Mouse (Mus musculus): ENCODE results near the gene Syt1. TPM values are rescaled to one million over a fixed set of nuclear protein-coding genes. Genes with fewer than 3 reads are reported as not detected.

Syt1 gene
- polyA plus RNA-seq, 1 experiment from 2014 or later = 0.07 TPM

DNA sequence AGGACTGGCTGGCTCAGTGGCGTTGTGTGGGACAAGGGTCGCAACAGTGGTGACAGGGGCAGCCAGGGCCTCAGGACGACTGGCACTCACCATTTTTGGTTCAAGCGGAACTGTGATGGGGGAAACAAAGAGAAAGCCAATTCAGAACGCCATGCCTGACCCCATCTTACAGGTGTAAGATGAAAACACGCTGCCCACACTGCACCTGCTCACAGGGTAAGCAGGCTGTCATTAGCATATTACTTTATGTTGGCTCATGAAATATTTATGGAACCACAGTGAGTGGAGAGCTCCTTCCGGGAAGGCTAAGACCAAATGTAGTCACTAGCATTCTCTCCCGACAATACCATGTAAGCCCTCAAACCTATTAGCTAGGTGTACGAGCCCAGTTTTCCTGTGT is 319.8 kb downstream of the Syt1 start:
- WGBS (ENCODE audit: insufficient replicate concordance) = 69% methylated on average over 9 of the region's 9 CpGs
- ATAC-seq (no peak), DNase-seq (no peak)
- Histone ChIP-seq H3K9ac (replicated peaks) (no peak overlapping the region), H3K4me3 (ENCODE audit: low read depth, low read length) (no peak overlapping the region), H3K36me3 (replicated peaks; ENCODE audit: insufficient read depth, low read length) (no peaks in the 10 kb centered on the region), H3K4me1 (ENCODE audit: insufficient read depth) (no peaks in the 10 kb centered on the region), H3K4me2 (ENCODE audit: low read depth, low read length) (no peak overlapping the region), H3K27ac (ENCODE audit: low read depth) (no peak overlapping the region), H3K27me3 (ENCODE audit: insufficient read depth, low read length) (no peaks in the 10 kb centered on the region), H3K9me3 (ENCODE audit: low read length) (no peaks in the 10 kb centered on the region)
- TF ChIP-seq CTCF (IDR thresholded peaks at IDR 0.05; ENCODE audit: low read depth) (no peak), EP300 (IDR thresholded peaks at IDR 0.05; ENCODE audit: low read depth) (no peak)

DNA sequence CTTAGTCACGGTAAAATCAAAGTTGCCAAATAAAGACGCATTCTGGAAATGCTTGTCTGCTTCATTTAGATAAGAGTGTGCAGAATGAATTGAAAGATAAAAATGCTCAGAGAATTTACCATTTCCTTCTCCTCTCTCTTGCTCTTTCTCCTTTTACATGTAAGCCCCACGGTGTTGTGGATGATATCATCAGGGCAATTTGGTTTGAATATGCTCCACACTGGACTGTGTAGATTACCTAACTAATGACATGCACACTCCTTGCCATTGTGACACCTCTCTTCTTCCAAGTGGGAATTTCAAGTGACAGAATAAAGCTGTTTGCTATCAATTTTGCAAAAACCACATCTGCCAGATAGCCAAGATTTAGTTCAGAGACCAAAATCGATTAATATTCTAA is 324.1 kb downstream of the Syt1 start:
- 54% methylated on average over 4 of the region's 4 CpGs for WGBS (ENCODE audit: insufficient replicate concordance)
- Histone ChIP-seq H3K36me3 (replicated peaks; ENCODE audit: insufficient read depth, low read length) (no peaks in the 10 kb centered on the region), H3K9ac (replicated peaks) (no peak overlapping the region), H3K27ac (ENCODE audit: low read depth) (no peak overlapping the region), H3K4me2 (ENCODE audit: low read depth, low read length) (no peak overlapping the region), H3K27me3 (ENCODE audit: insufficient read depth, low read length) (no peaks in the 10 kb centered on the region), H3K4me3 (ENCODE audit: low read depth, low read length) (no peak overlapping the region), H3K9me3 (ENCODE audit: low read length) (no peaks in the 10 kb centered on the region), H3K4me1 (ENCODE audit: insufficient read depth) (no peaks in the 10 kb centered on the region)
- ATAC-seq = no peak
- DNase-seq = no peak
- TF ChIP-seq CTCF (IDR thresholded peaks at IDR 0.05; ENCODE audit: low read depth) = no peak
- TF ChIP-seq EP300 (IDR thresholded peaks at IDR 0.05; ENCODE audit: low read depth) = no peak

DNA sequence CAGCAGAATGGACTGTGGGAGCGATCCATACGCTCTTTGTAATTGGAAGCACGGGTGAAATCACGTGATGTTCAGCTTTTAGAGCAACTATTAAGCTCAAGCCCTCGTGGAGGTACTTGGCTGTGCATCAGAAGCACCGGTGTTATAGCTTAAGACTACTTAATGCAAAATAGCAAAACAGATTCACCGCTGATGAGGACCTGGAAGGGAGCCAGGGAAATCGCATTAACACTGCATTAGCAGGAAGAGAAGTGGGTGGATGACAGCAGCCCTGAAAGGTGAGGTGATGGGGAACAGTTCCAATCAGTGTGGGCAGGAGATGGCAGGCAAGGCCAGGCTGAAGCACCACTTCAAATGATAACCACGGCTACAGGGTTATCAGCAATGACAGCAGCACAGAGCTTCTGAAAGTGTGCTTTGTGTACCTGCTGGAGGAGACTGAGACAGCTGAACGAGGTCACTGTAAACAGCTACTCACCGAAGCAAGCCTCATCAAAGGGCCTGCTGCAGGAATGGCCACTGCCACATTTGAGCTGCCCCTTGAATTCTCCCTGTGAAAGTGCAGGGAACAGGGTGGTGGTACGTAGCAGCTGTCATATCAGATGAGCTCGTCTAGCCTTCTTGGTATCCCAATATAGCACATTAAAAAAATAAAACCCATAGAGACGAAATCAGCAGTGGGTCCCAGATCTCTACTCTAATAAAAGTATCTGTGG is 330.9 kb downstream of the Syt1 start:
- 52% methylated on average over 14 of the region's 14 CpGs for WGBS (ENCODE audit: insufficient replicate concordance)
- ATAC-seq (no peak), DNase-seq (no peak)
- Histone ChIP-seq H3K36me3 (replicated peaks; ENCODE audit: insufficient read depth, low read length) (no peaks in the 10 kb centered on the region), H3K4me1 (ENCODE audit: insufficient read depth) (no peaks in the 10 kb centered on the region), H3K27ac (ENCODE audit: low read depth) (no peak overlapping the region), H3K9ac (replicated peaks) (no peak overlapping the region), H3K4me2 (ENCODE audit: low read depth, low read length) (no peak overlapping the region), H3K9me3 (ENCODE audit: low read length) (no peaks in the 10 kb centered on the region), H3K27me3 (ENCODE audit: insufficient read depth, low read length) (no peaks in the 10 kb centered on the region), H3K4me3 (ENCODE audit: low read depth, low read length) (no peak overlapping the region)
- TF ChIP-seq CTCF (IDR thresholded peaks at IDR 0.05; ENCODE audit: low read depth) (no peak), EP300 (IDR thresholded peaks at IDR 0.05; ENCODE audit: low read depth) (no peak)

DNA sequence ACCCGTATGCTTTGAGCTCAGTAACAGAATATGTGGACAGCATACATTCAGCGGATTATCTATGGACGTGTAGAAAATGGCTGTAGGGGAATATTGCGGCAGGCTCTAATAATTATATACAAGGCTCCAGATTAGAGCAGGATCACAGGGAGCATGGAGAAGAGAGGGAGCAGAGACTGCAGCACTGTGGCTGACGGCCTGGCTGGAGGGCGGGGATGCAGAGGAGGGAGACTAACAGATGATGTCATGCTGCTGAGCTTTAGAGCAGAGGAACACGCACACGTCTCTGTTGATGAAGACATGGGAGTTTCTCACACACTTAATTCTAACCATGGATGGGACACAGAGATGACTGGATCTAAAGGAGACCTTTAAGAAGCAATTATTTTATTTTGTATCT is 333.7 kb downstream of the Syt1 start:
- Histone ChIP-seq H3K27ac (ENCODE audit: low read depth) (no peak overlapping the region), H3K27me3 (ENCODE audit: insufficient read depth, low read length) (no peaks in the 10 kb centered on the region), H3K36me3 (replicated peaks; ENCODE audit: insufficient read depth, low read length) (no peaks in the 10 kb centered on the region), H3K9ac (replicated peaks) (no peak overlapping the region), H3K4me2 (ENCODE audit: low read depth, low read length) (no peak overlapping the region), H3K4me1 (ENCODE audit: insufficient read depth) (no peaks in the 10 kb centered on the region), H3K4me3 (ENCODE audit: low read depth, low read length) (no peak overlapping the region), H3K9me3 (ENCODE audit: low read length) (no peaks in the 10 kb centered on the region)
- 83% methylated on average over 8 of the region's 8 CpGs for WGBS (ENCODE audit: insufficient replicate concordance)
- DNase-seq (no peak), ATAC-seq (no peak)
- no peak for TF ChIP-seq CTCF (IDR thresholded peaks at IDR 0.05; ENCODE audit: low read depth)
- TF ChIP-seq EP300 (IDR thresholded peaks at IDR 0.05; ENCODE audit: low read depth) = no peak

DNA sequence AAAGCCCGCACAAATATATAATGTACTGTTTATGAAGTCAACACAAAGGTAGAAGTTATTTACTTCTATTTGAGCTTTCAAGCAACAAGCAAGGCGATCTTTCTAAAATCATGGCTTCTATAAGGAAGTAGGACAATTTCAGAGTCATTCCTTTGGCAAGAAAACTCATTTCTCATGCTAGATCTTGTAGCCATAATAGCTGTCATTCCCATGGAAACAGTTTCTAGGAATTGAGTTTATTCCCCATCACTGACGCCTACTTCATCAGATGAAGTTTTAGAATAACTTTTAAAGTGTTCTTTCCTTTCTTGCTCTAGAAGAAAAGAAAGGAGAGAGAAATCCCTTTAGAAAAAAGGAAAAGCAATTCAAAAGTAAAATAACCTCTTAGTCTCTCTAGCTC is 341.8 kb downstream of the Syt1 start:
- H3K4me1 ChIP-seq (ENCODE audit: insufficient read depth) = no peaks in the 10 kb centered on the region
- H3K27ac ChIP-seq (ENCODE audit: low read depth) = no peak overlapping the region
- no peaks in the 10 kb centered on the region for H3K27me3 ChIP-seq (ENCODE audit: insufficient read depth, low read length)
- ATAC-seq = no peak
- H3K9me3 ChIP-seq (ENCODE audit: low read length) = no peaks in the 10 kb centered on the region
- 69% methylated on average over 3 of the region's 3 CpGs for WGBS (ENCODE audit: insufficient replicate concordance)
- no peaks in the 10 kb centered on the region for H3K36me3 ChIP-seq (replicated peaks; ENCODE audit: insufficient read depth, low read length)
- H3K4me3 ChIP-seq (ENCODE audit: low read depth, low read length) = no peak overlapping the region
- no peak for DNase-seq
- TF ChIP-seq EP300 (IDR thresholded peaks at IDR 0.05; ENCODE audit: low read depth) = no peak
- TF ChIP-seq CTCF (IDR thresholded peaks at IDR 0.05; ENCODE audit: low read depth) = no peak
- H3K9ac ChIP-seq (replicated peaks) = no peak overlapping the region
- no peak overlapping the region for H3K4me2 ChIP-seq (ENCODE audit: low read depth, low read length)

DNA sequence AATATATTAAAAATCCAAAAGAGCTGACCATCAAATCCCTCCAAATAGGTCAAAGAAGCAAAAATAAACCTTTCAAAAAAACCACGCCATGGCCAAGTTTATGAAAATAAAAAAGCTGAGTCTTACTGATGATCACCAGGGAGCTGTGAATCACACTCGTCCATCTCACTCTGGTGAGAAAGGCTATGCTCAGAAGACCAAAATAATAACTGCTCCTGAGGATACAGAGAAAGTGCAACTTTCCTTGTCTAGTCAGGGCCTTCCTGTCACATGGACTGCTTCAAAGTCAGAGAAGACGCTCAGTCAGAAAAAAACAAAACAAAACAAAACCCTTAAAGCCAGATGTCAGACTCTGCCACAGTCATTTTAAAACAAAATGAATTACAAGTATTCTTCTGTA is 350.5 kb downstream of the Syt1 start:
- WGBS (ENCODE audit: insufficient replicate concordance) = 64% methylated on average over 3 of the region's 3 CpGs
- Histone ChIP-seq H3K27ac (ENCODE audit: low read depth) (no peak overlapping the region), H3K9me3 (ENCODE audit: low read length) (no peaks in the 10 kb centered on the region), H3K36me3 (replicated peaks; ENCODE audit: insufficient read depth, low read length) (no peaks in the 10 kb centered on the region), H3K4me1 (ENCODE audit: insufficient read depth) (no peaks in the 10 kb centered on the region), H3K4me2 (ENCODE audit: low read depth, low read length) (no peak overlapping the region), H3K4me3 (ENCODE audit: low read depth, low read length) (no peak overlapping the region), H3K9ac (replicated peaks) (no peak overlapping the region), H3K27me3 (ENCODE audit: insufficient read depth, low read length) (no peaks in the 10 kb centered on the region)
- ATAC-seq = no peak
- DNase-seq = no peak
- no peak for TF ChIP-seq EP300 (IDR thresholded peaks at IDR 0.05; ENCODE audit: low read depth)
- no peak for TF ChIP-seq CTCF (IDR thresholded peaks at IDR 0.05; ENCODE audit: low read depth)
